Mouse (Mus musculus) embryonic fibroblast, embryonic 13.5 days (primary cell): Measurements from ENCODE around the gene Crispld2.

Experiments
- CTCF ChIP-seq: IDR thresholded peaks from 2 replicates; pipeline ENCODE4 v1.5.1; 2011; ENCODE audit warnings: mild to moderate bottlenecking, control low read depth, low read length, moderate library complexity, borderline replicate concordance; ENCODE audit not compliant: insufficient read depth
- POLR2A ChIP-seq: IDR thresholded peaks from 2 replicates; pipeline ENCODE4 v1.6.1; 2011; ENCODE audit warnings: low read depth, mild to moderate bottlenecking, control low read depth, low read length, moderate library complexity

DNA sequence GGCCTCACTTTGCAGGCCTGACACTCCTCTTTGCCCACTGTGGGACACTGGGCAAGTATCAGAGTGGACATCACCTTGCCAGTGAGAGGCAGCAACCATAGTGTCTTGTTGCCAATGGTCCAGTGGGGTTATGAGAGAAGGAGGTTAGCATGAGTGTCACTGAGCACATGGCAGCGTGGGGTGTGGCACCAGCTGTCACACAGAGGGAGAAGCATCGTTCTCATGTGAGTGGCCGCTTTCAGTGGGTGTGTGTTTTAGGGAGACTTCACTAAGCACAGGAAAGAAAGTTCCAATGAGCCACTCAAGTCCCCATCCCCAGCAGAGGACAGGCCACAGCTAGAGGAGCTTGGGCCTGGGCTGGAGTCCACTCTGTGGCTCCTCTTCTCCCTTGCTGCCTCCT lies 62.6 kb downstream of the Crispld2 start:
- TF ChIP-seq CTCF, result no peak
- no peak for TF ChIP-seq POLR2A
